Mouse (Mus musculus) stomach, embryonic 16.5 days (tissue): Measurements from ENCODE around the gene Ly6g5c. TPM values are rescaled to one million over a fixed set of nuclear protein-coding genes. Genes with fewer than 3 reads are reported as not detected.

Experiments
- ATAC-seq: fragments of 200-750 bp; cut with Nextera tagmentation; 2 replicates; pipeline ENCODE4 v1.8.0; 2017; ENCODE audit warnings: moderate number of reproducible peaks, moderate TSS enrichment; ENCODE audit not compliant: insufficient read depth, low FRiP score
- H3K27ac ChIP-seq: fragments of 300-500 bp; sonication (generic); 2 replicates; pipeline ENCODE4 v1.5.1; 2014; ENCODE audit warnings: low read length
- H3K27me3 ChIP-seq: fragments of 300-500 bp; sonication (generic); 2 replicates; pipeline ENCODE4 v1.6.1; 2014; ENCODE audit warnings: low read length, control low read depth, mixed read lengths; ENCODE audit not compliant: control insufficient read depth, insufficient read depth
- H3K36me3 ChIP-seq: fragments of 300-500 bp; sonication (generic); 2 replicates; pipeline ENCODE4 v1.6.1; 2014; ENCODE audit warnings: low read length; ENCODE audit not compliant: control insufficient read depth, insufficient read depth
- H3K4me1 ChIP-seq: fragments of 300-500 bp; sonication (generic); 2 replicates; pipeline ENCODE4 v1.6.1; 2014; ENCODE audit warnings: low read length, control low read depth, mixed read lengths; ENCODE audit not compliant: control insufficient read depth, insufficient read depth
- H3K4me2 ChIP-seq: fragments of 300-500 bp; sonication (generic); 2 replicates; pipeline ENCODE4 v1.6.1; 2014; ENCODE audit warnings: low read depth, low read length, mixed read lengths
- H3K4me3 ChIP-seq: fragments of 300-500 bp; sonication (generic); replicated peaks from 2 replicates; pipeline ENCODE4 v1.5.1; 2014; ENCODE audit warnings: mild to moderate bottlenecking, low read length
- H3K9ac ChIP-seq: fragments of 300-500 bp; sonication (generic); 2 replicates; pipeline ENCODE4 v1.6.1; 2014; ENCODE audit warnings: low read length
- H3K9me3 ChIP-seq: fragments of 300-500 bp; sonication (generic); replicated peaks from 2 replicates; pipeline ENCODE4 v1.6.1; 2016; ENCODE audit warnings: low read length, control low read depth; ENCODE audit not compliant: control insufficient read depth
- WGBS: fragments of 180-500 bp; shearing (Covaris S2); extraction: QIAGEN DNeasy Blood & Tissue Kit; methylation state at CpG from one replicate; pipeline ENCODE4 v1.1.7; 2014; 5-methylcytosine and 5-hydroxymethylcytosine counted together
- polyA plus RNA-seq: library from polyadenylated mRNA; unstranded; fragments of >200 nt; fragmentation: Nextera tagmentation; extraction: Ambion mirVana; gene quantifications from 2 replicates; pipeline ENCODE4 v1.2.1, GENCODE M21; 2015

Ly6g5c gene
- polyA plus RNA-seq, 1 experiment from 2014 or later, result not detected

GRCm38 (mm10) chr17:35153931-35154330 is 45.9 kb downstream of the Ly6g5c start:
- Histone ChIP-seq H3K36me3 (peaks cover 68% of the 10 kb centered on the region), H3K4me1 (no peaks in the 10 kb centered on the region), H3K9me3 (no peaks in the 10 kb centered on the region), H3K27me3 (no peaks in the 10 kb centered on the region), H3K27ac (no peak overlapping the region), H3K9ac (no peak overlapping the region), H3K4me3 (no peak overlapping the region), H3K4me2 (no peak overlapping the region)
- ATAC-seq, result no peak
- whole genome bisulfite sequencing, result 81% methylated on average over 4 of the region's 4 CpGs

- ATAC-seq, result no peak
- Histone ChIP-seq H3K9me3 (no peaks in the 10 kb centered on the region), H3K4me1 (no peaks in the 10 kb centered on the region), H3K27me3 (no peaks in the 10 kb centered on the region), H3K4me2 (no peak overlapping the region), H3K9ac (no peak overlapping the region), H3K27ac (no peak overlapping the region), H3K36me3 (peaks cover 69% of the 10 kb centered on the region), H3K4me3 (no peak overlapping the region)
- 86% methylated on average over 7 of the region's 7 CpGs for WGBS
Observed at GRCm38 (mm10) chr17:35154616-35155015, 46.5 kb downstream of the Ly6g5c start.

- Histone ChIP-seq H3K36me3 (peaks cover 66% of the 10 kb centered on the region), H3K9ac (no peak overlapping the region), H3K4me1 (no peaks in the 10 kb centered on the region), H3K9me3 (no peaks in the 10 kb centered on the region), H3K27ac (no peak overlapping the region), H3K4me3 (no peak overlapping the region), H3K4me2 (no peak overlapping the region), H3K27me3 (no peaks in the 10 kb centered on the region)
- WGBS, result 88% methylated on average over 12 of the region's 12 CpGs
- no peak for ATAC-seq
Observed at GRCm38 (mm10) chr17:35155451-35155850, 47.4 kb downstream of the Ly6g5c start.

GRCm38 (mm10) chr17:35156461-35157200 is 48.6 kb downstream of the Ly6g5c start:
- Histone ChIP-seq H3K4me2 (no peak overlapping the region), H3K9ac (no peak overlapping the region), H3K9me3 (no peaks in the 10 kb centered on the region), H3K4me1 (no peaks in the 10 kb centered on the region), H3K36me3 (peaks cover 74% of the 10 kb centered on the region), H3K4me3 (no peak overlapping the region), H3K27me3 (no peaks in the 10 kb centered on the region), H3K27ac (no peak overlapping the region)
- WGBS, result 85% methylated on average over 33 of the region's 33 CpGs
- no peak for ATAC-seq

- peaks cover 4% of the 10 kb centered on the region for H3K4me1 ChIP-seq
- H3K9ac ChIP-seq, result no peak overlapping the region
- 87% methylated on average over 8 of the region's 8 CpGs for WGBS
- no peak for ATAC-seq
- H3K27me3 ChIP-seq, result no peaks in the 10 kb centered on the region
- H3K9me3 ChIP-seq, result no peaks in the 10 kb centered on the region
- H3K27ac ChIP-seq, result no peak overlapping the region
- no peak overlapping the region for H3K4me2 ChIP-seq
- no peak overlapping the region for H3K4me3 ChIP-seq
- peaks cover 72% of the 10 kb centered on the region for H3K36me3 ChIP-seq
Observed at GRCm38 (mm10) chr17:35157254-35157653, 49.2 kb downstream of the Ly6g5c start.

GRCm38 (mm10) chr17:35157661-35158175 is 49.6 kb downstream of the Ly6g5c start:
- H3K4me2 ChIP-seq, result no peak overlapping the region
- H3K4me3 ChIP-seq, result no peak overlapping the region
- no peaks in the 10 kb centered on the region for H3K27me3 ChIP-seq
- H3K9ac ChIP-seq, result no peak overlapping the region
- no peaks in the 10 kb centered on the region for H3K9me3 ChIP-seq
- H3K36me3 ChIP-seq, result peaks cover 68% of the 10 kb centered on the region
- H3K27ac ChIP-seq, result no peak overlapping the region
- ATAC-seq, result no peak
- peaks cover 8% of the 10 kb centered on the region for H3K4me1 ChIP-seq
- 89% methylated on average over 8 of the region's 8 CpGs for WGBS

- H3K4me2 ChIP-seq, result no peak overlapping the region
- no peaks in the 10 kb centered on the region for H3K27me3 ChIP-seq
- H3K9ac ChIP-seq, result no peak overlapping the region
- no peak overlapping the region for H3K4me3 ChIP-seq
- no peak for ATAC-seq
- peaks cover 14% of the 10 kb centered on the region for H3K4me1 ChIP-seq
- no peak overlapping the region for H3K27ac ChIP-seq
- 92% methylated on average over 16 of the region's 16 CpGs for WGBS
- peaks cover 63% of the 10 kb centered on the region for H3K36me3 ChIP-seq
- H3K9me3 ChIP-seq, result no peaks in the 10 kb centered on the region
Observed at GRCm38 (mm10) chr17:35158850-35159593, 50.9 kb downstream of the Ly6g5c start.

GRCm38 (mm10) chr17:35159638-35160037 is 51.6 kb downstream of the Ly6g5c start:
- H3K9ac ChIP-seq, result no peak overlapping the region
- H3K27me3 ChIP-seq, result no peaks in the 10 kb centered on the region
- 86% methylated on average over 7 of the region's 7 CpGs for WGBS
- no peak overlapping the region for H3K27ac ChIP-seq
- peaks cover 14% of the 10 kb centered on the region for H3K4me1 ChIP-seq
- H3K4me2 ChIP-seq, result no peak overlapping the region
- ATAC-seq, result no peak
- H3K9me3 ChIP-seq, result no peaks in the 10 kb centered on the region
- no peak overlapping the region for H3K4me3 ChIP-seq
- peaks cover 56% of the 10 kb centered on the region for H3K36me3 ChIP-seq

GRCm38 (mm10) chr17:35161421-35161820 is 53.3 kb downstream of the Ly6g5c start:
- WGBS, result 82% methylated on average over 11 of the region's 11 CpGs
- Histone ChIP-seq H3K27ac (no peak overlapping the region), H3K4me2 (no peak overlapping the region), H3K4me1 (peaks cover 23% of the 10 kb centered on the region), H3K9me3 (no peaks in the 10 kb centered on the region), H3K9ac (no peak overlapping the region), H3K27me3 (no peaks in the 10 kb centered on the region), H3K36me3 (peaks cover 47% of the 10 kb centered on the region), H3K4me3 (no peak overlapping the region)
- ATAC-seq, result no peak
